Mouse (Mus musculus) liver, adult 2 months (tissue): ENCODE measurements around the gene Hoxd12.

Experiments
- CTCF ChIP-seq: fragments of 200-500 bp; IDR thresholded peaks from 2 replicates; pipeline ENCODE4 v1.5.1; 2011; ENCODE audit warnings: low read depth, low read length, control low read depth
- POLR2A ChIP-seq: fragments of 200-500 bp; IDR thresholded peaks from 2 replicates; pipeline ENCODE4 v1.6.1; 2011; ENCODE audit warnings: low read length, control low read depth; ENCODE audit not compliant: insufficient read depth; ENCODE audit errors: extremely low read depth

- TF ChIP-seq CTCF (no peak), POLR2A (no peak)
Measured at GRCm38 (mm10) chr2:74666411-74666810, 8.4 kb upstream of the Hoxd12 start.
